8 mouse cellular contexts compared by ENCODE assay signal in the genomic region with DNA sequence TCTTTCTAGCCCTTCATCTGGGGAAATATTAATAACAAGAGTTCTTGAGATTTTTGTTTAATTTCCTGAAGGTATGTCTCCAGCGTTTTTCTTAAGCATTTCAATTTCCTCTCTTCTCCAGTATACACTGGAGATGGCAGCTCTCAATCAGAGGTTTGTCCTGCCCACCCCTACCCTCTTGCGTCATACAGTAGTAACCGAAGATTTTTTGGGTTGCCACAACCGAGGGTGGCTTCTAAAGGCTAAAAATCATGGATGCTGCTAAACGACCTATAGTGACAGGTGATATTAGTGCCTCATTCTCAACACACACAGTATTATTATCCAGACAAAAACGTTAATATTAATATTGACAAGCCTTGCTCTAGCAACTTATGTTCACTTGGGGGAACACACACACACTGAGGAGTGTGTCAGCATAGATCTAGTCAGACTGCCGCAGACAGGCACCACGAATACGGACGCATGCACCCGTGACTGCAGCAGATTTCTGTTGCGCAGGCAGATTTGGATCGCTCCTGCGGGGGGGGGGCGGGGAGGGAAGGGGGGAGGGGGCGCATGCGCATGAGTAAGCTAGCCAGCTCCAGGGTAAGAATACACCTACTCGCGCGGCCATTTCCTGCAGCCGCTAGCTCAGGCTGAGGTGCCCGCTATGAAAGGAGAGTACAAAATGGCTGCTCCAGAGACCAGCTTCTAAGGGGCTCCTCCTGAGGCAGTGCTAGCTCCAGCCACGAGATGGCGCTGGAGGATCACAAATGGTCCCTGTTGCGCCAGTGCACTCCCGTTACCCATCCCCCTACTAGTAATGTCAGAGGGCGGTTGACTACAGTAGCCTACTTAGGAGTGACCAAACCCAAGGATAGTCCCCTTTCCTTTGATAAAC. TPM values are rescaled to one million over a fixed set of nuclear protein-coding genes. Genes with fewer than 3 reads are reported as not detected.
DNase-seq lines count a peak whose midpoint lies in the region; ATAC-seq lines count a peak whose summit lies in the region.

No protein-coding gene starts in this region.

- no peaks in the 10 kb centered on the region for H3K36me3 ChIP-seq in intestine, embryonic 14.5 days (ENCODE audit: control insufficient read depth, insufficient read depth, low read length)

- H3K9ac ChIP-seq in intestine, embryonic 14.5 days (ENCODE audit: low read length): 0 out of 2 replicates have a peak overlapping the region, but pooled peaks have one; percentile 27

- H3K9me3 ChIP-seq in intestine, embryonic 14.5 days (ENCODE audit: control insufficient read depth, low read length): no peaks in the 10 kb centered on the region

- DNase-seq in adipocyte (ENCODE audit: low spot score): peak; percentile 95
- peak; percentile 95 for DNase-seq in embryo, embryonic 10 days (ENCODE audit: low spot score)
- peak; percentile 86 for DNase-seq in gastrocnemius, postnatal 14 days
- DNase-seq in intestine, embryonic 14.5 days (ENCODE audit: low spot score): peak; percentile 94
- peak; percentile 94 to 96 for DNase-seq in left cerebral cortex, postnatal 14 days (ENCODE audit: low spot score in 2 of 2)
- peak; percentile 93 for DNase-seq in mesoderm, embryonic 11.5 days (ENCODE audit: low read depth, low spot score)
- peak; percentile 91 for DNase-seq in right cerebral cortex, postnatal 36 days (ENCODE audit: low spot score in 2 of 2)
- peak; percentile 91 for DNase-seq in yolk sac, embryonic 10.5 days (ENCODE audit: low spot score)

- ATAC-seq in intestine, embryonic 14.5 days (replicated peaks; ENCODE audit: low FRiP score, low TSS enrichment, low read depth): peak; percentile 100

- peak overlapping the region; percentile 52 for H3K4me2 ChIP-seq in intestine, embryonic 14.5 days (ENCODE audit: low read length)

- intact Hi-C loops in gastrocnemius, postnatal 14 days (cut with DNase I; ENCODE audit: low total_unique reads): no loop called here
- intact Hi-C loops in left cerebral cortex, postnatal 14 days (cut with DNase I): no loop called here

- no peaks in the 10 kb centered on the region for H3K27me3 ChIP-seq in intestine, embryonic 14.5 days (replicated peaks; ENCODE audit: control insufficient read depth, insufficient read depth, low read length)

- H3K4me3 ChIP-seq in intestine, embryonic 14.5 days (ENCODE audit: low read depth, low read length): peak overlapping the region; percentile 34

- no peak overlapping the region for H3K27ac ChIP-seq in intestine, embryonic 14.5 days (ENCODE audit: low read depth)

- H3K4me1 ChIP-seq in intestine, embryonic 14.5 days (replicated peaks; ENCODE audit: control insufficient read depth, insufficient read depth, low read length): no peaks in the 10 kb centered on the region

- 16% methylated on average over 24 of the region's 27 CpGs for WGBS in intestine, embryonic 14.5 days

RNA-seq across cellular contexts. Expression of a gene that starts 20.7 kb away (rescaled TPM):
- 1 to 10 TPM; 5.5 to 8.7 TPM for total RNA-seq in gastrocnemius, postnatal 14 days (2021)
- 8.9 and 12.1 TPM in 2 replicates for polyA plus RNA-seq in intestine, embryonic 14.5 days (2014; fragmentation: Nextera tagmentation; extraction: Ambion mirVana)
- total RNA-seq in left cerebral cortex, postnatal 14 days (2021): under 1 TPM; 0.57 TPM

RNA-seq across cellular contexts. Expression of a gene that starts 29.1 kb away (rescaled TPM):
- not detected for total RNA-seq in gastrocnemius, postnatal 14 days (2021)
- polyA plus RNA-seq in intestine, embryonic 14.5 days (2014; fragmentation: Nextera tagmentation; extraction: Ambion mirVana): 0.09 and 0.26 TPM in 2 replicates
- under 1 TPM; 0.44 to 0.51 TPM for total RNA-seq in left cerebral cortex, postnatal 14 days (2021)

RNA-seq across cellular contexts. Expression of a gene that starts 56.7 kb away (rescaled TPM):
- total RNA-seq in gastrocnemius, postnatal 14 days (2021): not detected
- polyA plus RNA-seq in intestine, embryonic 14.5 days (2014; fragmentation: Nextera tagmentation; extraction: Ambion mirVana): 0.19 and 0.20 TPM in 2 replicates
- total RNA-seq in left cerebral cortex, postnatal 14 days (2021): 10 to 100 TPM; 18.1 to 19.6 TPM

Comparison
In these comparisons a context has a peak if more than half of its experiments do, and no peak if none do; other contexts are left out.
1. RNA of a gene that starts 20.7 kb away (total RNA-seq): 5.5 to 8.7 TPM in gastrocnemius, postnatal 14 days; 0.57 TPM in left cerebral cortex, postnatal 14 days; every median in the first group is over 4 times any median in the second.
2. RNA of a gene that starts 56.7 kb away (total RNA-seq): 18.1 to 19.6 TPM in left cerebral cortex, postnatal 14 days; not detected in gastrocnemius, postnatal 14 days; every median in the first group is over 10 times any median in the second.
3. Peak in every context shown above with its lines, with median percentiles within 50 percentile points of each other: DNase-seq.